Mouse (Mus musculus): ENCODE measurements at regions not wholly inside any gene's neighbourhood (a gene's known extent, or its start where the extent isn't known, plus 50 kb on each side); places are given as distances from the start of the nearest gene placed in this dataset.

DNA sequence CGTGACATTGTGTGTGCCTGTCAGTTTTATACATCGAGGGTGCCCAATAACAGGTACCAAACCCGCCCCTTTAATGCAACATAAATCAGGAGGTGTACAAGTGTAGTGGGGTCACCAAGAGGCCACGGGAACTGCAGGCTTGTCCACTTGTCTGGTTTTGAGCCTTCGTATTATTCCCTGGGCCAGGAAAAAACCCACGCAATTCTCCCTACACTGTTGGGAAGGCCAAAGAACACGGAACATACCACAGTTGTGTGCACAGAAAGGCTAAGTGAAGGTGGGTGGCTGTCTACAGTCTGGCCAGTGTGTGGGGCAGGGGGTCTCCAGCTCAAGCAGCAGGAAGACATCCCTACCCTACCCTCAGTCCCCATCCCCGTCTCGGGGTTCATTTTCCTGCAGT lies 74.0 kb upstream of the Maml3 start:
- TF ChIP-seq CTCF (IDR thresholded peaks at IDR 0.05; ENCODE audit: low read depth) (no peak), EP300 (IDR thresholded peaks at IDR 0.05; ENCODE audit: low read depth) (no peak)
